Mouse (Mus musculus): ENCODE results near the gene 5730596B20Rik. TPM values are rescaled to one million over a fixed set of nuclear protein-coding genes. Genes with fewer than 3 reads are reported as not detected.

5730596B20Rik gene
- total RNA-seq, 1 experiment from 2014 or later = not detected

DNA sequence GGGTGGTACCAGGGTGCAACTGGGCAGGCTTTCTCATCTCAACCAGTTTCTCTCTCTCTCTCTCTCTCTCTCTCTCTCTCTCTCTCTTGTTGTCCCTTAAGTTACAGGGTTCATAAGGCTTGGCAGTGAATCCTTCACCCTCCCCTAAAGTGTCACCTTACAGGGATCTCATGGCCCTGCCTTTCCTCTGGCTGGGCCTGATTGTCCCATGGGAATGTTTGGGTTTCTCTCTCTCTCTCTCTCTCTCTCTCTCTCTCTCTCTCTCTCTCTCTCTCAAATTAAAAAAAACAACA, 30.3 kb downstream of the 5730596B20Rik start:
- no peak for ATAC-seq (ENCODE audit: extremely low read depth, insufficient number of reproducible peaks, low FRiP score, poor library complexity, severe bottlenecking)

- ATAC-seq (ENCODE audit: extremely low read depth, insufficient number of reproducible peaks, low FRiP score, poor library complexity, severe bottlenecking) = no peak
These were observed 31.0 kb downstream of the 5730596B20Rik start, which contains the start of gene Hoxa6 for GRCm38 (mm10) chr6:52208072-52208867. TSS of gene Hoxa6 (minus strand) at chr6:52208722.

- ATAC-seq (ENCODE audit: extremely low read depth, insufficient number of reproducible peaks, low FRiP score, poor library complexity, severe bottlenecking) = no peak
These were observed 31.8 kb downstream of the 5730596B20Rik start for GRCm38 (mm10) chr6:52208868-52209684.

- ATAC-seq (ENCODE audit: extremely low read depth, insufficient number of reproducible peaks, low FRiP score, poor library complexity, severe bottlenecking) = no peak
These were observed 32.4 kb downstream of the 5730596B20Rik start for GRCm38 (mm10) chr6:52209685-52210046.

- ATAC-seq (ENCODE audit: extremely low read depth, insufficient number of reproducible peaks, low FRiP score, poor library complexity, severe bottlenecking) = peak; percentile 59
These were observed 34.1 kb downstream of the 5730596B20Rik start for GRCm38 (mm10) chr6:52211170-52211935.

DNA sequence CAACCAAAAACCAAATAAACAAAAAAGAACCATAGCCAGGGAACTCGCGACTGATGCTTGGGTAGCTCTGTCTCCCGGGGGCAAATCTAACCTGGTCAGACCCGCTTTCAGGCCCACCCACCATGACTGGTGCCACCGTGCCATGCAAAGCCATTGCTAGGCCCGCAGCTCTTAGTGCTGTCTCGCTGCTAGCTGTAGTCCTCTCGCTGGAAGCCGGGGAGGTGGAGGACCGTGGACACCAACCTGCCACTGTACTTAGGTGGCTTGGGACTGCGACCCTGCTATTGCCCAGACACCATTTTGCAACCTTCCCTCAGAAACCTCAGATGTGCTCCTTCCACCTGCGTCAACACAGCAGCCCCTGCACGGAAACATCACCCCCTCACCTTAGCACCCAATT, 34.7 kb downstream of the 5730596B20Rik start:
- no peak for ATAC-seq (ENCODE audit: extremely low read depth, insufficient number of reproducible peaks, low FRiP score, poor library complexity, severe bottlenecking)

GRCm38 (mm10) chr6:52212556-52213118, 35.3 kb downstream of the 5730596B20Rik start:
- no peak for ATAC-seq (ENCODE audit: extremely low read depth, insufficient number of reproducible peaks, low FRiP score, poor library complexity, severe bottlenecking)

DNA sequence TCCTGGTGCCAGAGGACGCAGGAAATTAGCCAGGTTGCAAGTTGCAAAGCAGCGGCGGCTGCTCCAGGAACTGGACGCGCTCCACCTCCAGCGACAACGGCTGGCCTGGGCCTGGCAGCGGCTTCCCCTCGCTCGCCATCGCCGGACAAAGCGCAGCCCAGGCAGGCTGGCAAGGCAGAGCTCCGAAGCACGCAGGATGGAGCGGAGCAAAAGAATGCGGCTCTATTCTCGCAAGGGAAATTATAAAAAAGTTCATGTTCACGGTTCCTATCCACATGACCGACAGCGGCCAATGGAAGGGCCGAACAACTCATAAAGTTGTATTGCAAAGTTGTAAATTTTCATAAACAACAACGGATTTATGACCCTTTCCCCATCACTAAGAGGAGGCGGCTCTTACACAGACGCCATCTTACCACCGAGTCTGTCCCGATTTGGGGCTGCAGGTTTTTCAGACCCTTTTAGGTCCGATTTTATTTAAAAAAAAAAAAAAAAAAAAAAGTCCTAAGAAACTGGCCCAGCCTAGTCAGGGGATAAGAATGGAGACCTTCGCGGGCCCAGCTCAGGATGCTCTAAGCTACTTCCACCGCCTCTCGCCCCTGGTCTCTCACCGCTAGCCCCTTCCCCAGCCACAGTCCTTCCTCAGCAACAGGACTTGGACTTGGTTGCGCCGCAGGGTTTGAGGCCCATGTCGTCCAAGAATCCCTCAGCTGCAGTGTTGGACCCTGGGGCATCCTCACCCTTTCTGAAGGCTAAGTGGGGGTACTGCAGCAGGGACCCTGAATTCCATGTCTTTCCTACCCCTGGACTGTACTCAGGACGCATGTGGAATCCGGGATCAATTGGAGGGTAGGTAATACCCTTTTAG, 36.1 kb downstream of the 5730596B20Rik start, which contains the start of the genes Hoxa3 and Gm28308:
Hoxa3 (minus strand) TSS at position 218 of the 868 bp plus-strand sequence.
Gm28308 (minus strand) TSS at position 221 of the 868 bp plus-strand sequence.
- no peak for ATAC-seq (ENCODE audit: extremely low read depth, insufficient number of reproducible peaks, low FRiP score, poor library complexity, severe bottlenecking)

DNA sequence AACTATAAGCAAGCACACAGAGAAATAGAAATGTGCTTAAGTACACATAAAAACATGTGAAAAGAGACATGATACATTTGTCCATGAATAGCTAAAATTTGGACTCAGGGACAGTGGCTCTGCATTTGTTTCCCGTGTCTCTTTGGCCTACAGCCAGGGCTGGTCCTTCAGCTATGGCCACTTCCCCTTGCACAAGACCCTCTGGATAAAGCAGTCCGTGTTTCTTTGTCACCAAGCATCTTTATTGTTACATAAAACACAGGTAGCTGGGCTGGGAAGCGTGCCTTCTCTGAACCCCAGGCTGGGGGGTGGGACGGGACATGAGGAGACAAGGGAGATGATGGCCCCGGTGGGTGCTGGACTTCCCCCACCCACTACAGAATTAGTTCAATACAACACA, 37.0 kb downstream of the 5730596B20Rik start:
- ATAC-seq (ENCODE audit: extremely low read depth, insufficient number of reproducible peaks, low FRiP score, poor library complexity, severe bottlenecking) = no peak

DNA sequence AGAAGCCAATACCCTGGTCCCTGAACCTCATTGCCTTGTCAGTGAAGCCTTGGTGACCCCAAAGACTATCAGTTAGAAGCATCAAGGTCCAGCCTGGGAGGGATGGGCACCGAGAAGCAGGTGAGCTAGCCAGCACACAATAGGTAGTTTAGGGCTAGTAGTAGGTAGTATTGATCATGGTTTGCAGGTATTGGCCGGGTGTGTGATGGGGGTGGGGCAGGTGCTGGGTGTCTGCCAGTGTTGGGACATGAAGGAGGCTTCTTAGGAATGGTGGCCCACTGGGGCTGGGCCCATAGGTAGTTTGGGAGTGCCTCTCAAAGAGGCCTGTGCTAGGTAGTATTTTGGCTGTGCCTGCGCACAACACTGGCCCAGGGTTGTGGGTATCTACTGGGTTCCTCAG, 37.8 kb downstream of the 5730596B20Rik start:
- ATAC-seq (ENCODE audit: extremely low read depth, insufficient number of reproducible peaks, low FRiP score, poor library complexity, severe bottlenecking) = no peak

GRCm38 (mm10) chr6:52215771-52216535, 38.7 kb downstream of the 5730596B20Rik start:
- no peak for ATAC-seq (ENCODE audit: extremely low read depth, insufficient number of reproducible peaks, low FRiP score, poor library complexity, severe bottlenecking)

- no peak for ATAC-seq (ENCODE audit: extremely low read depth, insufficient number of reproducible peaks, low FRiP score, poor library complexity, severe bottlenecking)
These were observed 39.6 kb downstream of the 5730596B20Rik start for GRCm38 (mm10) chr6:52216691-52217458.

GRCm38 (mm10) chr6:52217459-52217768, 40.1 kb downstream of the 5730596B20Rik start:
- ATAC-seq (ENCODE audit: extremely low read depth, insufficient number of reproducible peaks, low FRiP score, poor library complexity, severe bottlenecking) = no peak

DNA sequence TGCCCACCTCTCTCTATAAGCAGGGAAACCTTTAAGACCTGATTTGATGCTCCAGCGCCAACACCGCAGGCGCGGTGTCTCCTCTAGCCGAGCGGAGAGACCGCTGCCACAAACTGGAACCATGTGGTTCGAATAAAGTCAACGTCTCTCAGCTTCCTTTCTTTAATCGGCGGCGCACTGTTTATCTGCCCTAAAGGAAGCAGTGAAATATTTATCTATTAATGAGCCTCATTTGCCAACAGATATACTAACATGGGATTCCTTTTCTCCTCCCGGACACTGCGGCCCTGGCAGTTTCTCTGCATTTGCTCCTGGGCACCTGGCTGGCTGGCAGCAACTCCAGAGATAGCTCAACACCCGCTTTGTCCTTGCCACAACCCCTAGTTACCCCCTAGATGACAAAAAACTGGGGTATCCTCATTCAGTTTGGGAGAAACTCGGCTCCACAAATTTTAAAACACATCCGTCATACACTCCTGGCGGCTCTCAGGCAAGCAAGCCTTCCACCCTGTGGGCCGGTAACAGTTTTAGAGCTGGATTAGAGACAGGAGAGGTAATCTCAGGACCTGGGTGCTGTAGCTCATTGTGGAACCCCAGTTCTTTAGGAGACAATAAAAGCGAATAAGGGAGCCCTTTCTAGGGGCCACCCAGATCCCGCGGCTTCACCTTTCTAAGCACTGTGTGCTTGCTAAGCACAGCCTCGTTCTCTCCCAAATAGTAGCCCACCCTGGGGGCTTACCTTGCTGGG, 40.8 kb downstream of the 5730596B20Rik start:
- no peak for ATAC-seq (ENCODE audit: extremely low read depth, insufficient number of reproducible peaks, low FRiP score, poor library complexity, severe bottlenecking)

- ATAC-seq (ENCODE audit: extremely low read depth, insufficient number of reproducible peaks, low FRiP score, poor library complexity, severe bottlenecking) = no peak
These were observed 41.4 kb downstream of the 5730596B20Rik start for GRCm38 (mm10) chr6:52218643-52219215.
